Comparison of ENCODE assay signal across 8 mouse cellular contexts in the genomic region with DNA sequence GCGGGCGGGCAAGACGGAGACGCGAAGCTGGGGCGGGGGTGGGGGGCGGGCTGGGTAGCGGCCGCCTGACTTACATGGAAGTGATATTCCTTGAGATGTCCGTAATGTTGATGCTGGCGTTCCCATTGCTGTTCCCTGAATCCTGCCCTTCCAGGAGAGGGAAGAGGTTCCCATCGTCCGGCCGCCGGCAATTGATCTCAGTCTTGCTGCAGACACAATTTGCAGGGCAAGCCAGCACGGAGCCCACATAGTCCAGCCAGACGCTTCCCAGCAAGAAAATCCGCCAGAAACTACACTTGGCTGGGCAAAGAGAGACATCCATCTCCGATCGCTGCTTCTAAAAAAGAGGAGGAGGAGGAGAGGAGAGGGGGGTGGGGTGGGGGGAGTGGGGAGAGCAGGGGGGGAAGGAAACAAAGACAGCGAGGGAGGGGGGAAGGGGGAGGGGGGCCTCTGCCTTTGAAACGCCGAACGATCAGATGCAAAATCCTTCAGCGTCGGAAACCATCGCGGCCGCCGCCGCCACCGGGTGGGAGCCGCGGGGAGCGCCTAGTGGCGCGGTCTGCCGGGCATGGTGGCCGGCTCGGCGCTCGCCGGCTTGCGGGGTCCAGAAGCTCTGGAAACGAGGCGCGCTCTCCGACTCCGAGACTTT.
DNase-seq lines count a peak whose midpoint lies in the region; ATAC-seq and TF ChIP-seq lines count a peak whose summit lies in the region.

No protein-coding gene starts in this region.

- WGBS in kidney, embryonic 15.5 days: under 1% methylated on average over 47 of the region's 49 CpGs
- whole genome bisulfite sequencing in embryonic facial prominence, embryonic 13.5 days: 0% methylated on average over 49 of the region's 49 CpGs
- WGBS in intestine, postnatal 0 days: under 1% methylated on average over 49 of the region's 49 CpGs
- WGBS in neural tube, embryonic 14.5 days: under 1% methylated on average over 48 of the region's 49 CpGs

- peaks cover 24% of the 10 kb centered on the region for H3K4me1 ChIP-seq in kidney, embryonic 15.5 days
- H3K4me1 ChIP-seq in embryonic facial prominence, embryonic 13.5 days: peaks cover 24% of the 10 kb centered on the region
- H3K4me1 ChIP-seq in intestine, postnatal 0 days (replicated peaks; ENCODE audit: control insufficient read depth, insufficient read depth, low read length): no peaks in the 10 kb centered on the region
- H3K4me1 ChIP-seq in neural tube, embryonic 14.5 days (ENCODE audit: control insufficient read depth, insufficient read depth, low read length): peaks cover 14% of the 10 kb centered on the region; the same call in 1 of the 2 replicates

- peak overlapping the region; percentile 53 for H3K4me3 ChIP-seq in kidney, embryonic 15.5 days (replicated peaks)
- peak overlapping the region; percentile 48 for H3K4me3 ChIP-seq in embryonic facial prominence, embryonic 13.5 days
- H3K4me3 ChIP-seq in intestine, postnatal 0 days (ENCODE audit: low read depth, low read length): peak overlapping the region; percentile 39
- peak overlapping the region; percentile 76 for H3K4me3 ChIP-seq in neural tube, embryonic 14.5 days (ENCODE audit: low read depth, low read length)

- peak overlapping the region; percentile 42; the same call in 1 of the 2 replicates for H3K9ac ChIP-seq in kidney, embryonic 15.5 days
- peak overlapping the region; percentile 64; the same call in 1 of the 2 replicates for H3K9ac ChIP-seq in embryonic facial prominence, embryonic 13.5 days
- no peak overlapping the region for H3K9ac ChIP-seq in intestine, postnatal 0 days (ENCODE audit: low read depth, low read length)
- H3K9ac ChIP-seq in neural tube, embryonic 14.5 days (replicated peaks; ENCODE audit: low read depth, low read length): peak overlapping the region; percentile 83

- H3K27ac ChIP-seq in kidney, embryonic 15.5 days: no peak overlapping the region
- H3K27ac ChIP-seq in embryonic facial prominence, embryonic 13.5 days: no peak overlapping the region
- H3K27ac ChIP-seq in intestine, postnatal 0 days (ENCODE audit: low read depth, low read length): no peak overlapping the region
- peak overlapping the region; percentile 89 for H3K27ac ChIP-seq in neural tube, embryonic 14.5 days (ENCODE audit: low read depth, low read length)

- ATAC-seq in kidney, embryonic 15.5 days (replicated peaks; ENCODE audit: low FRiP score): peak; percentile 34
- no peak for ATAC-seq in embryonic facial prominence, embryonic 13.5 days (ENCODE audit: insufficient number of reproducible peaks, insufficient read depth, low FRiP score, low TSS enrichment, low read depth)
- no peak for ATAC-seq in intestine, postnatal 0 days
- ATAC-seq in neural tube, embryonic 14.5 days (ENCODE audit: low read depth): peak; percentile 53

- H3K27me3 ChIP-seq in kidney, embryonic 15.5 days: peaks cover 79% of the 10 kb centered on the region
- peaks cover 99% of the 10 kb centered on the region for H3K27me3 ChIP-seq in embryonic facial prominence, embryonic 13.5 days
- H3K27me3 ChIP-seq in intestine, postnatal 0 days (replicated peaks; ENCODE audit: control insufficient read depth, insufficient read depth, low read length): peaks cover 50% of the 10 kb centered on the region
- H3K27me3 ChIP-seq in neural tube, embryonic 14.5 days (ENCODE audit: control insufficient read depth, insufficient read depth, low read length): no peaks in the 10 kb centered on the region

- no peak for DNase-seq in kidney, adult 9 months
- peak; percentile 52 for DNase-seq in ZHBTc4 (ENCODE audit: low read depth, low spot score)
- no peak for DNase-seq in urinary bladder, adult 18-20 months (ENCODE audit: low spot score in 2 of 2)
- no peak for DNase-seq in c-Kit-positive CD71-positive TER-119-positive erythroid progenitor cells, embryonic 14.5 days (ENCODE audit: low spot score)

- peak overlapping the region; percentile 88 for H3K4me2 ChIP-seq in kidney, embryonic 15.5 days
- H3K4me2 ChIP-seq in embryonic facial prominence, embryonic 13.5 days: peak overlapping the region; percentile 84
- H3K4me2 ChIP-seq in intestine, postnatal 0 days (replicated peaks; ENCODE audit: low read depth): peak overlapping the region; percentile 64
- H3K4me2 ChIP-seq in neural tube, embryonic 14.5 days (ENCODE audit: low read depth, low read length): peak overlapping the region; percentile 71

- no peaks in the 10 kb centered on the region for H3K9me3 ChIP-seq in kidney, embryonic 15.5 days (replicated peaks)
- no peaks in the 10 kb centered on the region for H3K9me3 ChIP-seq in embryonic facial prominence, embryonic 13.5 days
- no peaks in the 10 kb centered on the region for H3K9me3 ChIP-seq in intestine, postnatal 0 days (ENCODE audit: control insufficient read depth)
- no peaks in the 10 kb centered on the region for H3K9me3 ChIP-seq in neural tube, embryonic 14.5 days (ENCODE audit: control insufficient read depth, low read length)

- no peaks in the 10 kb centered on the region for H3K36me3 ChIP-seq in kidney, embryonic 15.5 days
- no peaks in the 10 kb centered on the region for H3K36me3 ChIP-seq in embryonic facial prominence, embryonic 13.5 days
- no peaks in the 10 kb centered on the region for H3K36me3 ChIP-seq in intestine, postnatal 0 days (ENCODE audit: control insufficient read depth, insufficient read depth)
- no peaks in the 10 kb centered on the region for H3K36me3 ChIP-seq in neural tube, embryonic 14.5 days (ENCODE audit: control insufficient read depth, insufficient read depth, low read length)

- TF ChIP-seq CTCF in intestine, postnatal 0 days (IDR thresholded peaks at IDR 0.05; ENCODE audit: low read depth): no peak

Comparison
In these comparisons a context has a peak if more than half of its experiments do, and no peak if none do; other contexts are left out.
1. ATAC-seq: peak in kidney, embryonic 15.5 days (single experiment) and neural tube, embryonic 14.5 days (single experiment); none in embryonic facial prominence, embryonic 13.5 days (single experiment) and intestine, postnatal 0 days (single experiment).
2. Peak in every context shown above with its lines, with median percentiles within 50 percentile points of each other: H3K4me2 ChIP-seq and H3K4me3 ChIP-seq.